Mouse (Mus musculus) thymus, postnatal 4 days (tissue): Measurements from ENCODE around the gene Pop7.
A peak's percentile ranks its signal among the peaks of the same experiment; 100 is the strongest.

Experiments used
- DNase-seq: peaks from one replicate; pipeline ENCODE4 v3.0.0; 2021

Pop7 gene

DNA sequence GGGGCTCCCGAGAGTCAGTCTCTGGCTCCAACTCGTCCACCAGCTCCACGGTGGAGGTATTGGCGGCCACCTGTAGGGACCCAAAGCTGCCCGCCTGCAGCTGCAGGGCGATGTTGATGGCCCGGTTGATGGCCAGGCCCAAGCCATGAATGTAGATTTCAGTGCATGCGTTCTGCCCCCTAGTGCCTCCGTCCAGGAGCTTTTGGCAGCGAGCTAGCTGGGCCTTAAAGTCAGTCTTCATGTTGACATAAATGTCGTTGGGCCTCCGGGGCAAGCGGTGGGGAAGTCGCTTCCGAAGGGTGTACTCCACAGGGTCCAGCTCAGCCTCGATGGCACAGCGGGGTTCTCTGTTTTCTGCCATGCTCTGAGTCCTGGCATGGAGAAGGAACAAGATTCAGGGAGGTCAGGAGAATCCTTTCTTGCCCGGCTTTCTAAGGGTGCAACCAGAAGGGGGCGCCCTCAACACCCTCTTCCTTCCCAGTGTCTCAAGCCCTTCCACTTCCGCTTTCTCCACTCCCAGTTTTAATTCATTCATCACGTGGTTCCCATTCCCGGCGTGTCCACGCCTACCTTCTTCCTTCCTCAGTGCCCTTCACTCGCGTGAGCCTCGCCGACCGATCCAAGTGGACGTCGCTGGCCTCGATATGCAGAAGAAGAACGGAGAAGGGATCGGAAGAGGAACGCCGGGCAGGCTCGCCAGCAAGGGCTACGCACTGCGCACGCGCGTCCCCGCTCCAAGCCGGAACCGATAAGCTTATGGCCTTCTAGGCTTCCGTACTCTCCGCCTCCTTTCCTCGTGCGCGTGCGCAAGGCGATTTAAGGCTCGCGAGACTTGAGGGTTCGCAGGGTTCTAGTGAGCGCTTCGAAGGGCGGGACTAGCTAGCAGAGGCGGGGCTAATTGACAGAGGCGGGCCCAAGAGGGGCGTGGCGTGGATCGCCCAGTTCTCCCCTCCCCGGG lies at the start of gene Pop7:
Gene Pop7, minus strand, starts transcription at position 810 of the 958 bp plus-strand sequence.
- DNase-seq, result peak; percentile 100

DNA sequence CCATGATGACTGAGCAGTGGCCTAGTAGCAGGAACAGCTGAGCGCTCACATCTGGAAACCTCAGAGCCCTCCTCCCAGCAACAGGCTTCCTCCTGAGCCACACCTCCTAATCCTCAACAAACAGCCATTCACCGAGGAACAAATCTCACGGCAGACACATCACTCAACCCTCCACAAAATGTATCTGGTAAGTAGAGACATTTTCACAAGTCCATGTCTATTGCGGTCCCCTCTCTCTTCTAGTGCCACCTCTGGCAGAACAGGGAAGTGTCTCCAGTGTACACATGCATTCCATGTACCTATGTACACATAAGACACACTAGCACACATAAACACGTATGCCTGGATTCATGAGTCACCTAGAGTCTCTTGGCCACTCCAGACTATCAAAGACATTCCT lies 48.8 kb upstream of the Pop7 start:
- DNase-seq, result peak; percentile 69

DNA sequence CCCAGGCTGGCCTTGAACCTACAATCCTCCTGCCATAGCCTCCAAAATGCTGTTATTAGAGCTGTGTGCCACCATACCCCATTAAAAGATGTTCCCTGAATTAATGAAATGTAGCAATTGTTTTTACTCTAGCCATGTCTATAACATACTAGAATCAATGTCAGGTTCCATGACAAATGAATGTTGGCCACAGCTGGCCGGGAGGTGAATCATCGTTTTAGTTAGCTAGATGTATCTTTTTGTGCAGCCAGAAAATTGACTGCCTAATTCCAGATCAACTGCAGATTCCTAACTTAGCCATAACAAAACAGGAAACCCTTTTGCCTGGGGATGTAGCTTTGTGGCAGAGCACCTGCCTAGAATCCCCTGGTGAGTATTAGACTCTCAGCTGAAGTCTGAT lies 47.5 kb upstream of the Pop7 start:
- DNase-seq, result no peak

DNA sequence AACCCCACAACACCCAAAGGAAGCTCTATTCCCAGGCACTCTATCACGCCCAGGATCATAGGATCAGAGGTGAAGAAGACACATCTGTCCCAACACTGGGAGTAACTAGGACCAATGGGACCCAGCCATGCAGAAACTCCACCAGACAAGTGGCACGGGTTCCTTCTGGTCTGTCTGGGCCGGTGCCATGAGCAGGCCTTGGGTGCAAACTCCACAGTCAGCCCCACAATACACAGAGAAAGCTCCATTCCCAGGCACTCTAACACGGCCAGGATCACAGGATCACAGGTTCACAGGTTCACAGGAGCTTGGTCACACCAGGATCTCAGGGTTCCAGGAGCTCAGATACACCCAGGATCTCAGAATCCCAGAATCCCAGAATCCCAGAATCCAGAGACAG lies 43.3 kb upstream of the Pop7 start:
- DNase-seq, result no peak

DNA sequence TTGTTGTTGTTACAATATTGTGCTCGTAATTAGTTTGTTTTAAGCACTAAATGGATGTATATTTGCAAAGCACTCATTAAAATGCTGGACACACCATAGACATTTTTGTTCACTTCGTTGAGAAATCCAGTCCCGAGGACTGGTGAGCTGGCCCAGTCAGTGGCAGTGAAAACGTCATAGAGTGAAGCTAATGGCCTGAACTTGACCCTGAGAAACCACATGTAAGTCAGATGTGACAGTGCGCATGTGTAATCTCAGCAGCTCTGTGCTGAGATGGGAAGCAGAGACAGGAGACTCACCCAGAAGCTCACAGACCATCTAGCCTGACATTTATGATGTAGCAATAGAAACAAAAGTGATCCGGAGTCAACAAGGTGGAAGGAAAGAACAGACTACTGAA lies 42.6 kb upstream of the Pop7 start:
- DNase-seq, result no peak

DNA sequence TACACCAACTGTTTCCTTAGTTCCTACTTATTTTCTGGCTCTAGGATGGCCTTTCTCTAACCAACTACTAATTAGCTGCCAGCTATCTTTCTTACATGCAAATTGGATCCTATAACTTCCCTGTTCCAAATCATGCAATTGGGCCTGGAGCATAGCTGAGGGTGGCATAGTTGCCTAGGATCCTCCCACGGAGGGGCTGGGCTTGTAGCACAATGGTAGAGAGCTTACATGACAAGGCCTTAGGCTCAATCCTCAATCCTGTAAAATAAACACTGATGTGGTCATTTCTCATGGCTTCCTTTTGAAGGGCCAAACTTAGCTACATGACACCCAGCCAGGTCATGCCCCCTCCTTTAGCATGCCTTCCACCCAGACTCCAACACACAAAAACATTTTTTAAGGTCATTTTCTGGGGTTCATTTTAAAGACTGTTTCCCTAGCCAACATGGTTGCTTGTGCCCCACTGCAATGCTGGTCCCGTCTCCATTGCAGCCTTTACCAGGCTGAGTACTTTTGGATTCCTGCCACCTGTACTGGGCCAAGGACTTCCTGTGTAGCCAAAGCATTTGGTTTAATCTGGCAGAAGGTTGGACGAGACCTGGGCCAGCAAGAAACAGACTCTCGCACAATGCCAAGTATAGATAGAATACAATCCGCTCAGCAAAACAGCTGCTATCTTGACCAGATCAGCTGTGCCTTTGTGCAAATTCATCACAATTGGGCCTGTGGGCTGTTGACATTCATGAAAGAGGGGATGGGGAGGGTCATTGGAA lies 39.6 kb upstream of the Pop7 start:
- DNase-seq, result no peak

DNA sequence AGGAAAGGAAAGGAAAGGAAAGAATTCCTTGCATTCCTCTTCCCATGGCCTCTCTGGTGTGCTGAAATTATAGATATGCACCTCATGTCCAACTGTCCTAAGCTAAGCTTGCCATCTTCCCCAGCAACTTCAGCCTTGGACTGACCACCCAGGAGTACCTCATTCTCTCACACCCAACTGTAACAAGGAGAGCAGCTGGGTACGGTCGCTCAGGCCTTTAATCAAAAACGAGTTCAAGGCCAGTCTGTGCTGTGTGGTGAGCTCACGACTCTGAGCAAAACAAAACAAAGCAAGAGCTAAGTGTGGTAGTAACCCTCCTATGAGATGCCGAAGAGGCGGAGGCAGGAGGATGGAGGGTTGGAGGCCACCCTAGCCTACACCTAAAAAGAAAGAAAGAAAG lies 38.7 kb upstream of the Pop7 start:
- no peak for DNase-seq

DNA sequence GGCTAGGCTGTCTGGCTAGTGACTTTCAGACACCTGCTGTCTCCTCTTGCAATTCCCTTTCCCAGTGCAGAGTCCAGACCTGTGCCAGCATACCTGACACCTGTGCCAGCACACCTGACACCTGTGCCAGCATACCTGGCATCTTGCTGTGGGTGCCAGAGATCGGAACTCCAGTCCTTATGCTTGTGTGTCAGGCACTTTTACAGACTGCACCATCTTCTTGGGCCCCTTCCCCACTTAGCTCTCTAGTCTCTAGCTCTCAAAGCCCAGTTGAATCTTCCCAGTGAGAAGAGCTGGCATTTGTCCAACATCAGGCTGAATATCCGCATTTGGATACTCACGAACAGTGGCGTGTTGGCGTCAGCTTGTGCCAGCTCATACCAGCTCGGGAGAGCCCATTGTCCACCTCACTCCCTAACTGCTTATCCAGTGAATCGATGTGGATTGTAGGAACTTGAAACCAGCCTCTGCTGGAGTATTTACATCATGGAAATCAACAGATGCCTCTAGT lies 37.0 kb upstream of the Pop7 start:
- DNase-seq, result no peak

DNA sequence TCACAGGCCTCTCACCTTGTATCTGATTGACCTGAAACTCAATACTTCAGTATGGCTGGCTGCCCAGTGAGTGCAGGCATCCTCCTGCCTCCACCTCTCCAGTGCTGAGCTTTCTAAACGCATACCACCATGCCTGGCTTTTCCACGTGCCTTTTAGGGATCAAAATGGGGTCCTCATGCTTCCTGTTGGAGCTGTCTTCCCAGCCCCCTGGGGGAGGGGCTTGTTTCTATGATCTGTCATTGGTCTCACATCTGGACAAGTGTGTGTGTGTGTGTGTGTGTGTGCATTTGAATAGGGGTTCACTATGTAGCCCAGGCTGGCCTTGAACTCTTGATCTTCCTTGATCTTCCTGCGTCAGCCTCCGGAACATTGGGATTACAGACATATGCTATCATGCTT lies 35.1 kb upstream of the Pop7 start:
- DNase-seq, result no peak

DNA sequence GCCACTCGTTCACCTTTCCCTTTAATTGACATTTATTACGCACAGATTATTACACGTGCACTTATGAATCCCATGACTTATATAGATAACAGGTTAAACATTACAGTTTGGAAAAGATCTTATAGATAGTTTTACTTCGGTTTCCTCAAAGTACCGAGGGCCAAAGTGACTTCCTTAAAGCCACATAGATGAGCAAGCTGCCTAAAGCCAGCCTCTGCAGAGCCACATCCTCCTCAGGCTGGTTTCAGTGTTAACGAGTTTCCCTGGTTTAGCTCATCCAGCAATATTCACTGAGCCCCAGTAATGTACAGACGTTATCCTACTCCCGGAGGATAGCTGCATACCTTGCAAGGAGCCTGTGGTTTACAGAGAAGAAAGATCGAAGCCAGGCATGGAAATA lies 33.0 kb upstream of the Pop7 start:
- DNase-seq, result no peak

DNA sequence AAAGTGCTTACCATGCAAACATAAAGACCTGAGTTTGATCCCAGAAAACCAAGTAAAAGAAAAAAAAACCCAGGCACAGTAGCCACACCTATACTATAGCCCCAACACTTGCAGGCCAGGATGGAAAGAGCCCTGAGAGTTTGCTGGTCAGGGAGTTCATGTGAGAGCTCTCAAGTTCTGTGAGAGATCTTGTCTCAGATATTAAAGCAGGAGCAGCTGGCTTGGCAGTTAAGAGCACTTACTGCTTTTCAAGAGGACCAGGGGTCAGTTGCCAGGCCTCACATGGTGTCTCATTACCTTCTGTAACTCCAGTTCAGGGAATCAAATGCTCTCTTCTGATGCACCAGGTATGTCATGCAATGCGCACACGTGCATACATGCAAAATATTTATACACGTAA lies 32.4 kb upstream of the Pop7 start:
- no peak for DNase-seq

DNA sequence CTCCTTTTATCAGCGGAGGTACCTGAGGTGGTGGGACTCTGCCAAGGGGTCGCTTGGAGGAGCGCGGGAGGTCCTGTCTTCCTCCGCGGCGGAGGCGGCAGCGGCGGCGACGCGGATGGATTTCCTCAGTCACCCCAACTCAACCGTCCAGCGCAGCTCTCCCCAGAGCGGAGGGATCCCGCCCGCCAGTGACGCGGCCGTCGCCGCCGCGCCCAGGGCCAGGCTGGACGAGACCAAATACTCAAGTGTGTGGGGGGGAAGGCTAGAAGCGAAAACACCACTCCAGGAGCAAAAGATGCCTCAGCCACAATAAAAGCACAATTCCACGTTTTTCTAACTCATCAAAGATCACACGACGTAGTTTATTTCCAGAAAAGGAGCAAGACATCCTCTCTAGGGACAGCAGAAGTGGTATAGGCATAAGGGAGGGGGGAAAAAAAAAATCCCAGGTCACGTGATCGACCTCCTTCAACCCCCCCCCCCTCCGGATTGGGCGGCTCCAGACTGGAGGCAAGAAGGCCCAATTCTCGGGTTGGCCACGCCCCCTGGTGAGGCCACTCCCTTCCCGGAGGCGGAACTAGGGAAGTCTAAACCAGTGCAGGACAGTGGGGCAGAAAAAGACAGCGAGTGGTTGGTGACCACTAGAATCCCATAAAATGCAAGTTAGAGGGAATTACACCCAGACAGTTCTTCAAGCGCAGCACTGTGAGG lies 31.0 kb upstream of the Pop7 start, which contains the start of the genes Epo and Gnb2:
Gene Epo, minus strand, starts transcription at position 126 of the 711 bp plus-strand sequence.
Gene Gnb2, minus strand, starts transcription at position 394 of the 711 bp plus-strand sequence.
- peak; percentile 99 for DNase-seq

DNA sequence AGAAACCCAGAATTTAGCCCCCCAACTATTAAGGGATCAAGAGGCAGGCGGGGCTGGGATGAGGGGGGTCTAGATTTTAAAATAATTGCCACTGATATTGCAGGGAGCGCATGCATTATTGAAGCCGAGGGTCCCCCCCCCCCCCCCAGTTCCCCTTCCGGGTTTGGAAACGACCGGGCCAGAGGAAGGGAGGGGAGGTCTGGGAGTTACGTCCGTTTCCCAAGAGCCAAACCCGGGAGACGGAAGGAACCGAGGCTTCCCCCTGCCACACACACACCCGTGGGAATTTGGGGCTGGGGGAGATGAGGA lies 30.4 kb upstream of the Pop7 start:
- DNase-seq, result no peak

DNA sequence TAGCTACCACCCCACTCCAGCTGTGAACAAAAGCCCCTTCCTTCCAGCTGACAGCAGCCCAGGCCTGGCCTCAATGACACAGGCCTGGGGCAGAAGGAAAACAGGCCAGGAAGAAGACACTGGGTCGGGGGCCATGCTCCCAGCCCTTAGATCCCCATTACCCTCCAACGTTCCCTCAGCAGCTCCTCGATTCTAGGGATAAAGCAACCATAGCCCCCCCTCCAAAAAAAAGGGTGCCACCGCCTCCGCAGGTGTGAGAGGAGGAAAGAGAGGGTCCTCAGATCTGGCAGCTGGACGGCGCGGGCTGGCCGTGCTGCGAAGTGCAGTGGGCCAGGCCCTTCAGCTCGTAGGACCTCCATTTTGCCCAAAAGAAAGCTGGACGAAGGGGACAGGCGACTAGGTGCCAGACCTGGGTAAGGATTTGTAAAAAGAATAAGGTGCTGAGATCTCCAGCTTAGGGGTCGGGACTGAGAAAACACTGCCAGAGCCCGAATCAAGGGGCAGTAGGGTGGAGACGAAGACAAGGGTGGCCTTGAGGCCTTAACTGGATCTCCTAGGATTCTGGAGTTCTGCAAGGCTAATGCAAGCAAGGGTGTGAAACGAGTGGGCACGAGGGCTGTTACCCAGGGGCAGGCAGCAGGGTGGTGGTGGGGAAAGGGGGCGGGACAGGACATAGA lies 30.0 kb upstream of the Pop7 start:
- peak; percentile 53 for DNase-seq

DNA sequence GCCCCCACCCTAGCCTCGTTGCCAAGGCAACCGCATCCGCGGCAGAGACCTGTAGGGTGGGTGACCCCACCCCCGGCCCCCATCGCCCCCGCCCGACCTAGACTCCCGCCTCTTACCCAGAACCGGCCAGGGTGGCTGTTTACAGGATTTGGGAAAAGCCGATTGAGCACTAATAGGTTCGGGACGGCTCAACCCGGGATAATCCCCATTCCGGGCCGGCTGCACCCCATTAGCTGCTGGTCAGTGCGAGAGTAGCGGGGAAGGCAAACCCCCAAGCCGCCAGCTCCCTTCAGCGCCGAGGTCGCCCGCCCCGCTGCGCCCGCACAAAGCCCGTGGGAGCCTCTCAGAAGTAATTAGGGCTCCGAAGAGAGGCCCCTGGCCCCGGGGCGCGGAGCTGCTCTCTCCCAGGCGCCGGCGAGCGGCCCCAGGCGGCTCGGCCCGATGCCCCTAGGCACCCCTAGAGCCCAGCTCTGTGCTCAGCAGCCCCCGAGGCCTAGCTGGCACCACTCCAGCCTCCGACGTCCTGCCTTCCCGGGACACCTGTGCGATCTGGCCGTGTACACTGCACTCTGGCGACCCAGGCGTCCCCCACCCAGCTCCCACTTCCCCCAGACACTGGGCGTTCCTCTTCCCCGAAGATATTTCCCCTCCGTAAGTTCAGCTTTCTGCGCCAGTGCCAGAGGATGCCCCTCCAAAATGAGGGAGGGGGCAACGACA lies 29.3 kb upstream of the Pop7 start:
- DNase-seq, result peak; percentile 82

DNA sequence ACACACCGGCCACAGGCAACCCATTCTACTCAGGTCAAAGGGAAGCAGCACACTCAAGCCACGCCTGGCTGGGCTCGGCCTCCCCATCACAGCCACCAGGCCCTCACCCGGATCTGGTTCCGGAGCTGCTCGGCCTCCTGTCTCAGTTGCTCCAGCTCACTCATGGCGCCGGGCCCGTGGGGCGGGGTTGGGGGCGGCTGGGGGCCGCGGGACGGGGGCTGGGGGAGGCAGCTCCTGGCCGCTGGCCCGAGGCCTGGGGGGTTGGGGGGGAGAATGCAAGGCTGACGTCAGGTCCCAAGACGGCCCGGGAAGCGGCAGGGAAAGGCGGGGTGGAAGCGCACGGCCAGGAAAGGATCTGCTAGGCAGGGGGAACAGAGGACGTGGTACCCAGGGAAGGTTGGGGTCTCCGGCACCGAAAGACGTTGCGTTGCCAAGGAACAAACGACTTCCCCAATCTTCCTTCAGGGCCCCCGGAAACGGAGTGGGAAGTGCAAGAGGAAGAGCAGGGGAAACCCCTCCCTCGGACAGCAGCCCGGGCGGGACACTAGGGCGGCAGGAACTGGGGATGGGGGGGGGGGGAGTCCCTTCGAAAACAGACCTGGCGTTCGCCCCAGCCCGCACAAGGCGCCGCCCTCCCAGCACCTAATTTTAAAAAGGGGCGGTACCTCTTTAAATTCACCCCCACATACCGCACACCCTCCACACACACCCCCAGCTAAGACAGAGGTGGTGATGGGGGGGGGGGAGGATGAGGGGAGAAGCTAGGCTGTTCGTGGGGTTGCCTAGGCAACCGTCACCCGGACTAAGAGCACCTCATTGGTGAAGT lies 28.5 kb upstream of the Pop7 start:
- peak; percentile 53 for DNase-seq

DNA sequence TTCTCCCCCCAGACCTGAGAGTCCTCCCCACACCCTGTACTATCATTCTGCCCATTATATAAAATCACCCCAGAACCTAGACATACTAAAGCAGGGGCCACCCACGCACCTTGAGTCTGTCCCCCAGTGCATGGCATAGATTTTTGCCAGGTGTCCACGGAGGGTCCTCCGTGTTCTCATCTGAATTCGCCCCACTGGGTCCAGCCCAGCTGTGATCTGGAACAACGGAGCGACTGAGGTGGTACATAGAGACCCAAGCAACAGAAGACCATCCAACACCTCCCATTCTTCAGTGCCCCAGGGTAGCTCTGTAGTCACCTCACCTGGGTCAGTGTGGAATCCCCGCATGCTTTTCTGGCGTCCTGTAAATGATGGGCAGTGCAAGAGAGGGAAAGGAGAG lies 27.8 kb upstream of the Pop7 start:
- DNase-seq, result no peak

DNA sequence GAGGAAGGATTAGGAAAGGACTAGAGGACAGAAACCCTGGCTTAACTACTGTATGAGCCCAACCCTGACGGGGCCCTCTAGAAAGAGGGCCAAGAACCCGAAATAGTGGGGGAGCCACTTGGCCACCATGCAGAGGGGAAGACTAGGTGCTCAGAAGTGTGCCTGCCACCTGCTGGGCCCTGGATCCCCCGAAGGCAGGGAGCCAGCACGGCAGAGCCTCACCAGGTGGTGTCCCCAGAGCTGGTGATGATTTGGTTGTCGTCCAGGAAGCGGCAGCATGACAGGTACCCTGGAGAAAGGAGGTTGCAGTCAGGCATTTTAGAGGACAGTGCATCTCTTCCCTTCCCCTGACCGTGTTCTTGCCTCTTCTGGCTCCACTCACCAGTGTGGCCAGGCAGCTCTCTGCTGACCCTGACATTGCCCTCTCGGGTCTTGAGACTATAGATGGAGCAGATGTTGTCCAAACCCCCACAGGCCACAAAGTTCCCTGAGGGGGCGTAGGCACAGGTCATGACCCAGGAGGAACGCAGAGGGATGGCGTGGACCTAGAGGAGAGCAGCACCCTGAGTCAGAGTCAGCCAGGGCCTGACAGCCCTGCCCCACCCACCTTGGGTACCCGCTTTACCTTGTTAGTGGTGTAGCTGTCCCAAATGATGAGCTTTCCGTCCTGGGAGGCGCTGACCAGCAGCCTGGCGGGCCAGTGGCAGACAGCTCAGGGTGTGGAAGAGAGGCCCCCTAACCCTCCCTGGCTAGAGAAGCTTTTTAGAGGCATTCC lies 27.1 kb upstream of the Pop7 start:
- DNase-seq, result no peak

DNA sequence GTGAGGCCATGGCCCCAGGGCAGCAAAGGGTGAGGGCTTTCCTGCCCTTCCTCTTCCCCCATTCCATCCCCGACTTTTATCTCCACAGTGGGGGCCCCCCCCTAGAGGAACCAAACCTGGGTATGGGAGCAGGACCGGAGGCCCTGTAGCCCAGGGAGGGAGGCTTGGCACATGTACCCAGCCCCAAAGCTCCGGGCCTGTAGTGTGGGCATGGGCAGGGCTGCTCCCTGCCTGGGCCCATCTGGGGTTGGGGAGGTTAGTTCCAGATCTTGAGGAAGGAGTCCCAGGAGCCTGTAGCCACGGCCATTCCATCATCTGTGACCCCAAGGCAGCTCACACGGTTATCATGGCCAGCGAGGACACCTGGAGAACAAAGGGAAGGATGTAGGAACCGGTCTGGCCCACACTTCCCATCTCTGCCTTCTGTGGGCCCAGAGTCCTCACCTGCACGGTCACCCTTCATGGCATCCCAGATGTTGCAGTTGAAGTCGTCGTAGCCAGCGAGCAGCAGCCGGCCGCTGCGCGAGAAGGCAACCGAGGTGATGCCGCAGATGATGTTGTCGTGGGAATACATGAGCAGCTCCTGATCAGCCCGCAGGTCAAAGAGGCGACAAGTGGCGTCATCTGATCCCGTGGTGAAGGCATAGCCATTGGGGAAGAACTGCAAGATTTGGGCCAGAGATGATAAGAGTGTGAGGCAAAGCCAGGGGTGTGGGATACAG lies 26.1 kb upstream of the Pop7 start:
- DNase-seq, result no peak

DNA sequence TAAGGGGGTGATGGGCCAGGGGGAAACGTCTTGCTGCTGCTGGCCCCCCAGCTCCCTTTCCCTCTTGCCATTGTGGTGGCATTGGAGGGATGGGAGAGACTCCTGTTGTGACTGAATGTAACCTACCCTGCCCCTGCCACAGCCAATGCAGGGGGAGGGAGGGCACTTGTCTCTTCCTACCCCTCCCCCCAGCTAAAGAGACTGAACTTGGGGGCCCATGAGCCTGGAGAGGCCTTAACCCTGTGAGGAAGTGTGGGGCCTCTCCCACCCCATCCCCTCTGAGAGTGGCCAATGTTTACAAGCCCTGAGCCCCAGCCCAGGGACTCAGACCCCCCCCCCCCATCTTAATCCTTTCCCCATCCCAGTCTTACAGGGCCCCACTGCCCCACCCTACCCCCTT lies 25.1 kb upstream of the Pop7 start:
- no peak for DNase-seq
